Mouse (Mus musculus): ENCODE measurements around the gene Cmtm2a. TPM values are rescaled to one million over a fixed set of nuclear protein-coding genes. Genes with fewer than 3 reads are reported as not detected.
A peak's percentile ranks its signal among the peaks of the same experiment; 100 is the strongest.
"Not testable (repeated sequence)": the region's sequence is repeated elsewhere in the genome, so short reads cannot be mapped to it uniquely, and the experiment has no call there.

Cmtm2a gene
- total RNA-seq, 2 experiments from 2014 or later: not detected

DNA sequence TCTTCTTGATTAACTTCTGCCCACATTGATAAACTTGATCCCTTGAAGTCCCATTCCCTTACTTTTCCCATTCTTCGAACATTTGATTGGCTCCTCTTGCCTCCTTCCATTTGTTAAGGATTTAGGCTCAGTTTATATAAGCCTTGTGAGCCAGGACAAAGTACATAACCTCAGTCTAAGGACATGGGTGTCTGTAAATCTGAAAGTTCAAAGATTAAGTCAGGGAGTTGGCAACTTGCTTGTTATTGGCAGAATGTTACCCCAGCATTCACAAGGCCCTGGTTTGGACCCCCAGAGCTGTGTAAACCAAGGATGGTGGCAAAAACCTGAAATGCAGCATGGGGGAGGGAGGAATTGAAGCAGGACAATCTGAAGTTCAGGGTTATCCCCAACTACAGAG, 1.4 kb upstream of the Cmtm2a start:
- no peak for DNase-seq

DNA sequence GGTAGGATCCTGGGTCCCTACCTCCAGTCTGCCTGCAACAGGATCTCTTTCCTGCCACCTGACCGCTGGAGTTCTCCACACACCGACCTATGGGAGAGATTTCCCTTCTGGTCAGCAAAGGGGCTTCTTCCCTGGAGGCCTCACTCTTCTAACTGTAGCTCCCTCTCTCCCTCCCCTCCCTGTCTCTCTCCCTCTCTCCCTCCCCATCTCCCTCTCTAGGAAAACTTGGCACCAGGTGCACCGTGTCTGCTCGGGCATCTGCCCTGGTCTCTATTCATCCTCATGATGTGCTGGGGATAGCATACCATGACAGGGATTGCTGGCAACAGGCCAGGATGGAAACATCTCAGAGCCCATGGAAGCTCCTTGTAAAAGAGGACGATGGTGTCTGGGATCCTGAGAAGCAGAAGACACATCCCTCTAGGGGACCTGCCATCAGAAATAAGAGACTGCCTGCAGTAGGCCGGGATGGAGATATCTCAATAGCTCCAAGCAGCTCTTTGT, 24.0 kb downstream of the Cmtm2a start:
- no peak for DNase-seq

DNA sequence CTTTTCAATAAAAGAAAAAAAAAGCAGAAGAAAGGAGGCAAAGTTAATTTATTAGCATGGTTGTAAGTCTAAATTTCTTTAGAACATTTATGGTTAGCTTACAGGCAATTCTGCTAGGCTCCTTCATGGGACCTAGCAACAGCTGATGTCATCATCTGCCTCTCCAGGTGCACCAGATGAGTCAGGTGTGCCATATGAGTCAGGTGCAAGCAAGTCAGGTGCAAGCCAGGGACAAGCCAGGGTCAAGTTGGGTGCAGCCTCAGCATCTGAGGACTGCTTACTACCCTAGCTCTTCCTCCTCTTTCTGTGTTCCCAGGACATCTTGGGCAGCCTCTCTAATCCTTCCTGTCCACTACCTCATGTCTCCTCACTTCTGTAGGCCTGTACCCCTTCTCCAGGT, 24.6 kb downstream of the Cmtm2a start:
- no peak for DNase-seq

DNA sequence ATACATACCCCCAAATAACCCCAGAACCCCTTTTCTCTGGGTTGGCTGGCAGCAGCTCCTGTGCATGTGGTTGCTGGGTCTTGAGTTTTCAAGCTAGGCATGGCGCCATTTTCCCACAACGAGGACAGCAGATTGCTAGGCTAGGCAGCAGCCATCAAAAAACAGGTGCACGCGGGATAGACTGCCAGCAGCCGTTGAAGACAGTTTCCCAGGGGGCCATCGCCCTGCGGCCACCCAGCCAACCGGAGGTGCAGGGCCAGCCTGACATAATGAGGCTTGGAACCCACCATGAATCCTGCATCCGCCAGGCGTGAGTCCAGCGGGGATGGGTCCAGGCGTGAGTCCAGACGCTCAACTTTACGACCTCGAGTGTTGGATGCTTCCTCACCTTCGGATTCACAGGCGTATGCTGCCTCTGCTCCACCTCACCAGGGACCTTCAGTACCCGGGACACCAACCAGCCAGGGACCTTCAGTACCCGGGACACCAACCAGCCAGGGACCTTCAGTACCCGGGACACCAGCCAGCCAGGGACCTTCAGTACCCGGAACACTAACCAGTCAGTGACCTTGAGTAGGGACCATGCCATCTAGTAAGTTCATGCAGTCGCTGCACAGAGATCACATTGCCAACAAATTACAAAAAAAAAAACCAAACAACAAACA, 28.6 kb downstream of the Cmtm2a start:
- not testable (repeated sequence) for DNase-seq

DNA sequence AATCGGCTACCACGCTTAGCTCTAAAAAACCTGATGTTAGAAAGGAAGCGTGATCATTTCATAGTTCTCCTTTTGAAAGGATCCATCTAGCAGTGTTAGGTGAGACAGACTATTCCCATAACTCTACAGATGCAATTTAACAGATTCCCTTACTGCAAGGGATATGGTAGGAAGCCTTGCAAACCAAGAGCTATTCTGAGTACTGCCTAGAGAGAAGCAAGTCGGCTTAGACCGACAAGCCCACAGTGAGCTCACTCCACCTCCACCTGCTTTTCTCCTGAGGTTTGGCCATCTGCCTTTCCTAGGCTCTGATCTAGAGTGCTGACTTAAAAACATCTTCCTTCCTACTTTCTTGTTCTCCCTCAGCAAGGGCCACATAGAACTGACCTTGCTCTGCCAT, 31.2 kb downstream of the Cmtm2a start:
- not testable (repeated sequence) for DNase-seq

DNA sequence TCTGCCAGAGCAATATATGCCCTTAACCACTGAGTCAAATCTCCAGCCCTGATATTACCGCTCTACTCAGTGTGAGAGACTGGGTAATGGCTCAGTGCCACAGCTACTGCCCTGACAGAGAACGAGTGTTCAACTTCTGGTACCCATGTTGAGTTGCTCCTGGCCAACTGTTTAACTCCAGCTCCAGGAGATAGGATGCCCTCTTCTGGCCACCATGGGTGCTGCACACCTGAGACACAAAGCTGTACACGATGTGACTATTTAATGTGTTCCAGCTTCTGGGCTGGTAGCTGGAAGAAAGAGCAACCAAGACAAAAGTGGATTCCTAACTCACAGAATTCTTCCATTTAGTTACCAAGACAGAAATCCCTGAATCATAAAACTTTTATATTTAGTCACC, 40.0 kb downstream of the Cmtm2a start:
- peak; percentile 38 for DNase-seq

DNA sequence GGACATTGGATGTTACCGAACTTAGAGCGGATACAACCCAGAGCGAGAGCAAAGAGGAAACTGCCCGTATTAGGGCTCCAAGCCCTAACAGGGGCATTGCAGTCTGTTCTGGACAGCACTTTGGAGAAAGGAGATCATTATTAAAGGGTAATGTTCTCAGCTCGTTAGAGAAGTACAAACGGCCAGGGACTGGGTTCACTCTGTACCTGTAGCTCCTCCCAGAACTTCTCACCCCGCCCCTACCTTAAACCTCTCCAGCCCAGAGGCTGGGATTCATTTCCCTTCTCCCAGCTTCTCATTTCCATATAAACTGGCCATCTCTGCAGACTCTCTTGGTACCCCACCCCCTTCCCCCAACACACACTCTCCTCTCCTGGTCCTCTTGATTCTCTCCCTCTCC, 41.5 kb downstream of the Cmtm2a start:
- no peak for DNase-seq

DNA sequence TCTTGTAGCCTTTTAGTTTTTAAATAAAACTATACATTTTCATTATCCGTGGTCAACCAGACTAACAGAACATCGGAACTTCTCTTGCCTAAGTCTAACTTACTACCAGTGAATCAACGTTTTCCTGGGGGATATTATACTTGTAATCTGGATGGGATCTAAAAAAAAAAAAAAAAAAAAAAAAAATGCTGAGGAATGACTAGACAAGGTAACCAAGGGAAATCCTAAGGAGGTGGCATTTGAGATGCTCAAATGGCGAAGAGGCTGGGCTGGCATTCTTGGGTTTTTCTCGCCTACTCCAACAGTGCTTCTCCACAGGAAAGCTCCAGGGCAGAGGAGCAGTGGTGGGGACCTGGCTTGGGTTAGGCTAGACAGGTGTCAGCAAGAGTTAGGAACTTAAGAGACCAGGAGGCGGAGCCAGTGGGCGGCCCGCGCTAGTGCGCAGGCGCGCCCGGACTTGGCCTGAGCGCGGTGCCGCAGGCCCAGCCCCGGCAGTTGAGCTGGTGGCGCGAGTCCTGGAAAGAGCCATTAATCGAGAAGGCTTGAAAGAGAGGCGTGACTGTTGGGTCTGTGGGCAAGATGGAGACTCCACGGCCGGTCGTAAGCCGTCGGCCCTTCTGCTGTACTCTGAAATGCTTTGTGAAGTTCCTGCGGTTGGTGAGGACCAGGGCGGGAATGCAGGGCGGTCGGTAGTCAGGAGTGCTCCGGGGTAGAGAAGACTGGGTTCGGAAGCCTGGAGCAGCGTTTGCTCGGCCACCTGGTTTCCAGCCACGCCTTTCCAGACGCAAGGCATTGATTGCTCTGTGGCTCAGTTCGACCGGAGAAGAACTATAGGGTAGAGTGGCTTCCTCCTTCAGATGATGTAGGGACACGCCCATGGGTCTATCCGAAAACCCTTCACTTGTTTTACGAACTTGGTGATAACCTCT, 42.3 kb downstream of the Cmtm2a start, which contains the start of gene Cklf:
Gene Cklf, plus strand, starts transcription at position 423 of the 929 bp plus-strand sequence.
- peak; percentile 91 for DNase-seq

DNA sequence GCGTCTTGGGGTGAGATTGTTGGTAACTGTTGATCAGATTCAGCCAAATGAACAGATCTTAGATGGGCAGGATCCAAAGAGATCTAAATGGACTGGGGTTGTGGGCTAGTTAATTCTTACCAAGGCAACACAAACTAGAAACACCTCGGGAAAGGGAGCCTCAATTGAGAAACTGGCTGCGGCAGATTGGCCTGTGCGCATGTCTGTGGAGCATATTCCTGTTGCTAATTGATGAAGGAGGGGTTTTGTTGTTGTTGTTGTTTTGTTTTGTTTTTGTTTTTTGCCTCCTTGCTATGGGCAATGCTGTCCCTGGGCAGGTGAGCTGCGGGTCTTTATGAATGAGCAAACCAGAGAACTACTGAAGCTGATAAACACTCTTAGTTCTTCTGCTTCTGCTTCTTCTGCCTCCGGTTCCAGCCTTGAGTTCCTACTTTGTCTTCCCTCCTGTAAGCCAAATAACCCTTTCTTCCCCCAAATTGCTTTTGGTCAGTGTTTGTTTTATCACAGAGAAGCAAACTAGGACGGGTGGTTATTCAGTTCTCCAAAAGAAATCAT, 43.5 kb downstream of the Cmtm2a start:
- DNase-seq: no peak

DNA sequence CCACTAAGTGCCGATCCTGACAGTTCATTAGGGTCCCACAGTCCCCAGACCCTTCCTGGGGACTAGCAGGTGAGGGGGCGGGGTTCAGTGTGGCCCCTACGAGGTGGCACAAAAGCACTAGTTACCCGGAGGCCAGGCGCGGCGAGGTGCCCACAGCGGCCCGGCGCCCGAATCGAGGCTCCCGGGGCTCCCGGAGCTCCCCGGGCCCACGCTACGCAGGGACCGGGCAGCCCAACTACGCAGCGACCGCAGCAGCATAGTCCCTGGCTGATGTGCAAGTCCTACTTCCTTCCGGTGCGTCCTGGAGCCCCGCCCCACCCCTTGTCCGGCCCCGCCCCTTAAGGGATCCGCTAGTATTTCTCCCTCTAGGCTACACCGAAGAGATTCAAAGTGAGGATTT, 44.7 kb downstream of the Cmtm2a start, which contains the start of gene Tk2:
Gene Tk2, minus strand, starts transcription at position 283 of the 400 bp plus-strand sequence.
- DNase-seq: peak; percentile 92

DNA sequence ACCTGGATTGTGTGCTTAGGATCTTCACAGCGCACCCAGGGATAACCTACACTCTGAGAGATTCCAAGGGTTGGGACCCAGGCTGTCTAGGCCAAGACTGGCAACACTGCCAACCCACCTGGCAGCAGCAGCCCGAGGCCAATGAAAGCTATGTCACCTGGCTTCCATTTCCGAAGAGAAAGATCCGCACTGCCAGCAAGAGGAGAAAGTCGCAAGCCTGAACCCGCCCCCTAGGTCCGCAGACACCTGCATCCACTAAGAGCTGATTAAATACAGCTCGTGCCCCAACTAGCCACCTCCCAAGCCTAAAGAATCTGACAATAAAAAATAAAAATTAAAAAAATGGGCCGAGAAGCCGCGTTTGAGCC, 45.1 kb downstream of the Cmtm2a start:
- peak; percentile 19 for DNase-seq

DNA sequence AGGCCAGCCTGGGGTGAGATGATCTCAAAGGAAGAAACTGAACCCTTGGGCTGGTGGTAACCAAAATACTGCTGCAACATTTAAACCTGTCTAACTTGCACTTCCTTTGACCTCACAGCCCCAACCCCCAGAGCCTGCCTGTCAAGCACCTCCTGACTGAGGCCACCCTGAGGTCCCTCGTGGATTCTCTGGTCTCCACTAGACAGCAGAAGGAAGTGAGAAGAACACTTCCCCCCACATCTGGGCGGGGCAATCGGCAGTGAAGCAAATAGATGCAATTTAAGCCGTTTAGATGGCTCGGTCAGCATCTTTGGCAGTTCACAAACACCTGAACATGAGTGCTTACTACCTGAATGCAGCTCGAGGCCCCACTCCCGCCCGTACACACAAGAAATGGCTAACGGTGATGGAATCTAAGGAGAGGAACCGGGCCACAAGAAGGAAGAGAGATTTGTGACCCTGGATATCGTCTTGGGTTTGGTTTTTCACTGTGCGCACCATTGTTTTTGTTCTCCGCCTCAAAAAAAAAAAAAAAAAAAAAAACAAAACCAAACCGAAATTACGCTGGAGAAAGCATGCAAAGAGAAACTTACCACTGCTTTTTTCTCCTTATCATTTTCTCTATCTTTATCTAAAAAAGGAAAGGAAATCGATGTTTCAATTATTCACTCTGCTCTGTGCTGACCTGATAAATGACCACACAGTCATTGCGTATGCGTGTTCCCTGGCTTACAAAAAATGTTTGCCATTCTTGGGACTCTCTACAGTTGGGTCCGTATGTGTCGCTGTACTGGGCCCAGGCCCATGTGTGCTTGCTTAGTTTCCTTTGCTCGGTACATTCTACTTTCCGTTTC, 45.7 kb downstream of the Cmtm2a start:
- DNase-seq: peak; percentile 27

DNA sequence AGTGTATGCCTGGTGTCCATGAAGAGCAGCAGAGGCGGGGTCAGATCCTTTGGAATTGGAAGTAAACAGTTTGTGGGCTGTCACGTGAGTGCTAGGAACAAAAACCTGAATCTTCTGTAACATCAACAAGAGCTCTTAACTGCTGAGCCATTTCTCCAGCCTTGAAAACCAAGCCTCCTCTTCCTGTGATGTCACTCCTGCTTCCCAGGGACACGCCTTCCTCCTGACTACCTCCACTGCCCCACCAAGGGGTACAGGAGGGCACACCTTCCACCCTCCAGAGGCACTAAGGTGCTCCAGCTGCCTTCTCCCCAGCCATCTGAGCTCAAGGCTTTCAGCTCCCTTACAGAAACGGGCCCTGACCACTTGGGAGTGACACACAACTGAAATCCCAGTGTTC, 46.4 kb downstream of the Cmtm2a start:
- DNase-seq: no peak

DNA sequence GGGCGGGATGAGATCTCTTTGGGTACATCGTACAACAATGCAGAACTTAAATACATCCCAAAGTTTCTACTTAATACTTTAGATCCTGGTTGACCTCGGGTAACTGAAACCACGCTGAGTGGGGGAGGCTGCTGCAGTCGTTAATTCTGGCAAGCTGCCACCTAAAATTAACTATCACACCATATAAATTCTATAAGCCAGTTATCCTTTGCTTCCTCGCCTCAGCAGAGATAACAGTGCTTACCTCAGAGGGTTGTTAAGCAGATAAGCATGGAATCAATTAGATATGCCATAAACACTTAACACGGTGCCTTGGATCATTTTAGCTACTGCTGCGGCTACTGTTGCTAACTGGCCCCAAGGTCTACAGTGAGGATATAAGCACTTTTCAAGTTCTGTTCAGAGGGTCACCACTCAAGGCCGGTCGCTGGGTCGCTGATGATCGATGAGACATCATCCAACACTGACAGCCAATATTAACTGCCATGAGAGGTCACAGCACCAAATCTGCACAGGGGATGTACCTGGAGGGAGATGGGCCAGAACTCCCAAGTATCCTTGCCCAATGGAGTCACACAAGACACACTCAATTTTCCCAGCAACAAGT, 50.8 kb downstream of the Cmtm2a start:
- DNase-seq: no peak

DNA sequence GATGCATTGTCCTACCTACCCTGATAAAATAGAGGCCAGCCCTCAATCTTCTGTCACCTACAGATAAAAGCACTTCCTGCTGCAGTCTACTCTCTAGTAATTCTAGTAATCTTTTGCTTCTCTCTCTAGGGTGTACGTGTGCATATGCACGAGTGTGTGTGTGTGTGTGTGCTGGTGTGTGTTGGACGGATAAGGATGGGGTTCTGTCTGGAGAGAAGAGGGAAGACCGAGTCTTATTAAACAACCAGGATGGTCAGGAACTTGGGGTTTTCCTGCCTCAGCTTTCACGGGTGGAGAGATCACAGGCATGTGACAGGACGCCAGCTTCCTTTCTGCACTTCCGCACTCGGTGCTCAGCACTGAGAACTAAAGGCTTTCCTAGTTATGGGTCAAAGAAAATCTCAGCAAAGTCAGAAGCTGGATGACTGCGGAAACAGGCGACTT, 53.5 kb downstream of the Cmtm2a start:
- no peak for DNase-seq

DNA sequence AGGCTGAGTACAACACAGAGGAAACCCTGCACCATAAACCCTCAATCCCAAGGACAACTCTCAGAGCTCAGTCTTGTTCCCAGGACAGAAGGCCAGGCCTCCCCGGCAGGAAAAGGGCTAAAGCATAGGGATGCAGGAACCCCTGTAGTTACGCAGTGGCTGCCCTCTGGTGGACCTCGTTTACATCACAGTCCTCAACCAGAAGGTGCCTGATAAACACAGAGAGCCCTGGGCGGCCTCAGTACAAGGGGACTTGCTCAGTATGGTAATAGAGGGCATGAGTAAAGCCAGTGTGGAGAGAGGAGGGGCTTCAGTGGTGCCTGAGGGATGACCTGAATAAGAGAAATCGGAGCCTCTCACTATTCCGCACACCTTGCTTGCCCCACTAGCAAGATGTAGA, 58.4 kb downstream of the Cmtm2a start:
- DNase-seq: peak; percentile 39

DNA sequence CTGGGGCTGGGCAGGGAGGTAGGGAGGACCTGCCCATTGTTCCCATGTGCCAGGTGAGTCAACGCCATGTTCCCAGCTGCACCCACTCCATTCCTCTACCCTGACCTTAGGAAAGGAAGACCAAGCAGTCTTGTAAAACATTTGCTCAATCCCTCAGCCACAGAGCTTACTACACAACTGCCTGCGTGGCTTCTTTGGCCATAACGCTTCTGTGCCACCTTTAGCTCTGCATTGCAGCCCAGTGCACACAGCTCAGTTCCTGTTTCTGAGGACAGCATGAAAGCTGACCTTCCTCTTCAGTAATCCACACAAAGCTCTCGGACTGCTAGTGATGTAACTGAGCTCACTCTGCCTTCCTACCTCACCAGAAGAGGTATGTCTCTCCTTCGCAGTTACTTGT, 60.1 kb downstream of the Cmtm2a start:
- no peak for DNase-seq

DNA sequence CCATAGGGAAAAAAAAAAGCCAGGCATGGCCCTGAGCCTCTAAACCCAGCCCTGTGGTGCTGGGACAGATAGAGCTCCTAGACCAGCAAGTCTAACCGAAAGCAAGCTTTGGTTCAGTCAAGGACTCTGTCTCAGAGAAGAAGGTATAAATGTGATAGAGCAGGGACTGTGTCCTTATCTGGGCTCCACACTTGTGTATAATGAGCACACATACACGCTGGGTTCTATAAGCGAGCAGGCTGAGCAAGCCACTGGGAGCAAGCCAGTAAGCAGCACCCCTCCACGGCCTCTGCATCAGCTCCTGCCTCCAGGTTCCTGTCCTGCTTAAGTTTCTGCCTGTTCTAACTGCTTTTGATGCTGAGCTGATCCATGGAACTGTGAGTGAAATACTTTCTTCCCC, 60.9 kb downstream of the Cmtm2a start:
- DNase-seq: no peak
